Mouse (Mus musculus) common myeloid progenitor, adult 5-6 weeks (primary cell): ENCODE measurements around the gene Pbld2. TPM values are rescaled to one million over a fixed set of nuclear protein-coding genes. Genes with fewer than 3 reads are reported as not detected.

Source experiments
- ATAC-seq: replicated peaks from 2 replicates; pipeline ENCODE4 v1.8.0; 2016; ENCODE audit warnings: low read depth, mild to moderate bottlenecking, moderate TSS enrichment, inconsistent platforms; ENCODE audit not compliant: poor library complexity, severe bottlenecking
- total RNA-seq: library from RNA; stranded (forward); fragments of 200-1000, 187-1606 nt; gene quantifications from 2 replicates; pipeline ENCODE4 v1.2.3, GENCODE M21; 2017

Pbld2 gene
- total RNA-seq, 1 experiment from 2014 or later = 0.09 TPM

DNA sequence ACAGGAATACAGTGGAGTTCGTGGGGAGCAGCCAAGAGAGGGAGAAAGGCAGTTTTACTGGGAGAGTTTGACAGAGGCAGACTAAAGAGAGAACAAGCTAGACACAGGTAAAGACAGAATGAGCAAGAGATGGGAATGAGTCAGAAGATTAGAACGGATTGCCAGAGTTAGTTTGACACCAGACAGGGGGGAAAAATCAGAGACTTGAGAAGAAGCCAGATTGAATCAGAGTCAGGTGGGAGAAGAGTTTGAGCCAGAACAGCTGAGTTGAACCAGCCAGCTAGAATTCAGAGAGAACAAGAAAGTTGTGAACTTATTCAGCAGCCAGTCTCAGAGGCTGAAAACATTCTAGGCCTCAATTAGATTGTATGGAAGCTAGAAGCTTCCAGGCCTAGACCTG is 35.7 kb downstream of the Pbld2 start, which contains the start of gene Pbld1:
Gene Pbld1, plus strand, starts transcription at position 301 of the 400 bp plus-strand sequence.
- no peak for ATAC-seq

DNA sequence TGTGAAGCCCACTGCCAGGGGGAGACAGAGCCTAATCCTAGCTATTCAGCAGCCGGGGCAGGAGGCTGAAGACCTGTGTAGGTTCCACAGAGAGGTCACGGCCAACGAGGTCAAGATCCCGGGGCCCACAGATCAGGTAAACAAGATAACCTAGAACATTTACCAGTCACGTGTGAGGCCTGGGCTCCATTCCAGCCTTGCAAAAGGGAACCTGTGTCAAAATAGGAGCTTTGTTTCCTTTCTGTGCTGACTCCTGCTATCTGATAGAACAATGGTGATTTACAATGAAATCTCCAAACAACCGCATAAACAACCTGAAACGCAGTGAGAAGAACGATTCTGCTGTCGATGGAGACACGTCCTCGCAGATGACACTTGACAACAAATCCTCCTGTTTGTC is 36.3 kb downstream of the Pbld2 start:
- no peak for ATAC-seq

DNA sequence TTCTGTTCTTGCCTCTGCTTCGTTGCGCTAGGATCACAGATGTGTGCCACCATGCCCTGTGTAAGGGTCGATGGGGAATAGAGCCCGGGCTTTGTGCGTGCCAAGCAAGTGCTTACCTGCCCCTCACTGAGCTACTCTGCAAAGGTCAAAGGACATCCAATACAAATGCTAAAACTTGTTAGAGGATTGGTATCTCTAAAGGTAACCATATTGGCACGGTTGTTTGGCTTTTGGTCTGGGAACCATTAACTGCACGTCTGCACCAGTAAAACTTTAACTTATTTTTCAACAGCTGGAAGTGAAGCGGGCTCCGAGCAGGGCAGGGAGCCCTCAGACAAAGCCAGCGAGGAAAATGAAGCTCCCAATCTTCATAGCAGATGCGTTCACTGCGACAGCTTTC is 37.2 kb downstream of the Pbld2 start:
- no peak for ATAC-seq

GRCm38 (mm10) chr10:63062696-63063095 is 38.6 kb downstream of the Pbld2 start:
- ATAC-seq = no peak

- no peak for ATAC-seq
These were observed 39.2 kb downstream of the Pbld2 start for GRCm38 (mm10) chr10:63063365-63063764.

GRCm38 (mm10) chr10:63064516-63064915 is 40.4 kb downstream of the Pbld2 start:
- no peak for ATAC-seq

- no peak for ATAC-seq
These were observed 41.4 kb downstream of the Pbld2 start for GRCm38 (mm10) chr10:63065561-63065960.

DNA sequence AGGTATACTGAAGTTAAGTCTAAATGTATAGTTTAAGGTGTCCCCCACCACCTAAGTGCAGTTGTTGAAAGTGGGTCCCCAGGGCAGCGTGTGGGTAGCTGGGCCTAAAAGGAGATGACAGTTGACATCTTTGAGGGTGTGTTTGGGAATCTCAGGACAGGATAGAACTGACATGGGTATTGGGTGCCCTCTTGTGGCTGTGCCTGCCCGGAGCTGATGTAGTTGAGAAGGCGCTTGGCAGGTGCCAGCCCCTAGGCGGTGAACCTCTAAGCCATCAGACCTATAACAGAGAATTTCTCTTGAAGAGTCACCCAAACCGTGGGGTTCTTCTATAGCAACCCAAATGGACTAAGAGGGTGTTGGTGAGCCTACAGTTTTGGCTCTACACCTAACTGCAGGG is 41.9 kb downstream of the Pbld2 start:
- ATAC-seq = peak; percentile 98

GRCm38 (mm10) chr10:63086304-63086703 is 62.2 kb downstream of the Pbld2 start:
- no peak for ATAC-seq

- ATAC-seq = peak; percentile 72
These were observed 65.1 kb downstream of the Pbld2 start for GRCm38 (mm10) chr10:63089103-63089757.

DNA sequence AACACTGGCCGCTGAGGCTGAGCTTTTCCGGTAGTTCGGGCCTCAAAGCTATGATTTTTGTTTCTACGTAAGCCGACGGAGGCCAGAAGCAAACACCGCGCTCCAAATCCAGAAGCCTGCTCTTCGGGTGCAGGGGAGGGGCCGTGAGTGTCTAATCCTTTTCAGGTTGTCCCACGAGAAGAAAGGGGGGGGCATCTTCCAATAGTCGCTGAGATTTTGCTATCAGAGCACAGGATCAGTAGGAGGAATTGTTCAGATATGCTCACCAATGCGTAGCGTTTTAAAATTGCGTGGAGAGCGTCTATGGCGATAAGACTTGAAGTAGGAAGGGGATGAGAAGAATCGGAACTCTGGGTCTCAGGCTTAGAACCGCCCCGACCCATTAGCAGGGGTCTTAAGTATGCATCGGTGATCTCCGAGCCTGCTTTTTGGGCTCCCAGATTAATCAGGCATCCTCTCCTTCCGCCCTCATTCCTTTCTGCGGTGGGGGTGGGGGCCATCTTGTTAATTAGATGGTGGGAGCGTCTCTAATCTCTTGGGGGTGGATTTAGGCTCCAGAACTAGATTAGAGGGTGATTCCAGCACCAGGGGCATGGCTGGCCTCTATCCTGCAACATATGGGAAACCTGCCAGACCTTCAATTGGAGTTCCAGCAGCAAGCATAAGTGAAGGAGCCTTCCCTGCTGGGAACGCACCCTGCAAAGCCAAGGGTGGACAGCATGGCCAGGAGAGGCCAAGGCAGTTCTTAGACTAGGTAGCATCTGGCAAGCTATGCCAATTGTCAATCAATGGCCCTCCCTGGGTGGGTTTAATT is 65.8 kb downstream of the Pbld2 start:
- ATAC-seq = no peak

GRCm38 (mm10) chr10:63091915-63092314 is 67.8 kb downstream of the Pbld2 start:
- ATAC-seq = no peak

- no peak for ATAC-seq
These were observed 68.8 kb downstream of the Pbld2 start for GRCm38 (mm10) chr10:63092616-63093550.

GRCm38 (mm10) chr10:63096757-63097156 is 72.6 kb downstream of the Pbld2 start:
- ATAC-seq = no peak

- no peak for ATAC-seq
These were observed 74.1 kb downstream of the Pbld2 start for GRCm38 (mm10) chr10:63098191-63098590.

GRCm38 (mm10) chr10:63099521-63099920 is 75.4 kb downstream of the Pbld2 start, which contains the start of gene Atoh7:
TSS of gene Atoh7 (plus strand) at chr10:63099651.
- no peak for ATAC-seq

- peak; percentile 84 for ATAC-seq
These were observed 75.9 kb downstream of the Pbld2 start for GRCm38 (mm10) chr10:63099941-63100562.

DNA sequence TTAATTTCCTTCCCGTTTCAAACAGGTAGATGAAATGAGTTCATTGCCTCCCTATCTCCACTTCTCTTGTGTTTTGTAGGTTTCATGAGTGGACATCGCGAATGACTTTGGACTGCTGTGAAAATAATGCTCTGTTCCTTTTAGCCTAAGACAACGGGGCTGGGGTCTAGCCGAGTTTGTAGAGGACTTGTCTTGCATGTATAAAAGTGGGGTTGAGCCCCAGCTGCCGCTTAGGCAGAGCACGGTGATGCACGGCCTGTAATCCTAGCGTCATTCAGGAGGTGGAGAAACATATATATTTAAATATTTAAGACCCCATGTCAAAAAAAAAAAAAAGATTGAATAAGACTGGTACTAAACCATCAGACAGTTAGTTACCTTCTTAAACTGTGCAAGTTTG is 76.5 kb downstream of the Pbld2 start:
- ATAC-seq = no peak
